Mouse (Mus musculus) CH12.LX (cell line): ENCODE measurements around the gene Cngb1. TPM values are rescaled to one million over a fixed set of nuclear protein-coding genes. Genes with fewer than 3 reads are reported as not detected.

ENCODE experiments used
- DNase-seq: peaks from one replicate; pipeline ENCODE4 v3.0.0-alpha.2; 2013; ENCODE audit errors: extremely low read depth
- H3K27ac ChIP-seq: 2 replicates; pipeline ENCODE4 v1.5.1; 2012; ENCODE audit warnings: low read depth, mild to moderate bottlenecking, control low read depth, moderate library complexity; ENCODE audit not compliant: insufficient read depth
- H3K27me3 ChIP-seq: replicated peaks from 2 replicates; pipeline ENCODE3; 2012; ENCODE audit warnings: inconsistent platforms
- H3K36me3 ChIP-seq, 2 experiments: replicated peaks in 1 of 2; 2 replicates each; pipeline versions ENCODE3 to v1.6.1; 2012; ENCODE audit warnings: inconsistent platforms in 1 of 2, low read length in 1 of 2, mild to moderate bottlenecking in 1 of 2, mixed read lengths in 1 of 2, moderate library complexity in 1 of 2; ENCODE audit not compliant: control insufficient read depth in 1 of 2, insufficient read depth in 1 of 2
- H3K4me1 ChIP-seq, 2 experiments: 2 replicates each; pipeline ENCODE4 v1.6.1; 2012; ENCODE audit warnings: inconsistent platforms in 1 of 2, moderate library complexity in 1 of 2; ENCODE audit not compliant: insufficient read depth in 2 of 2, control insufficient read depth in 1 of 2
- H3K4me2 ChIP-seq: 2 replicates; pipeline ENCODE4 v1.6.1; 2012; ENCODE audit warnings: low read depth, mild to moderate bottlenecking, control low read depth; ENCODE audit not compliant: poor library complexity, insufficient read depth, severe bottlenecking
- H3K4me3 ChIP-seq, 3 experiments: fragments of 150-350 bp in 1 of 3; sonication (generic) in 1 of 3; replicated peaks in 1 of 3; 2 replicates each; pipeline versions ENCODE3 to v1.5.1; 2011 to 2012; ENCODE audit warnings: low read depth in 2 of 3, low read length in 2 of 3, mild to moderate bottlenecking in 2 of 3, moderate library complexity in 2 of 3, control low read depth in 1 of 3, improper control_type of control experiment in 1 of 3, inconsistent platforms in 1 of 3, mixed read lengths in 1 of 3; ENCODE audit not compliant: poor library complexity in 1 of 3
- H3K79me2 ChIP-seq: replicated peaks from 2 replicates; pipeline ENCODE4 v1.6.1; 2012; ENCODE audit warnings: mild to moderate bottlenecking, moderate library complexity; ENCODE audit not compliant: control insufficient read depth, poor library complexity, insufficient read depth, severe bottlenecking; ENCODE audit errors: extremely low read depth
- H3K9ac ChIP-seq: 2 replicates; pipeline ENCODE4 v1.6.1; 2012; ENCODE audit warnings: low read depth, mild to moderate bottlenecking, control low read depth, moderate library complexity; ENCODE audit not compliant: insufficient read depth
- H3K9me3 ChIP-seq: replicated peaks from 2 replicates; pipeline ENCODE3; 2012; ENCODE audit warnings: low read length, inconsistent platforms, mixed read lengths
- BHLHE40 ChIP-seq: IDR thresholded peaks from 2 replicates; pipeline ENCODE4 v1.6.1; 2011; ENCODE audit warnings: mild to moderate bottlenecking, low read depth, low read length, improper control_type of control experiment
- CHD1 ChIP-seq: IDR thresholded peaks from 2 replicates; pipeline ENCODE4 v1.6.1; 2012; ENCODE audit warnings: low read depth, low read length, improper control_type of control experiment, inconsistent platforms
- CHD2 ChIP-seq: IDR thresholded peaks from 2 replicates; pipeline ENCODE4 v1.6.1; 2011; ENCODE audit warnings: low read length, improper control_type of control experiment
- CTCF ChIP-seq, 2 experiments: IDR thresholded peaks in 1 of 2; conservative IDR thresholded peaks in 1 of 2; 2 replicates each; pipeline ENCODE4 v1.5.1; 2011 to 2012; ENCODE audit warnings: low read depth in 2 of 2, low read length in 2 of 2, improper control_type of control experiment in 1 of 2, inconsistent platforms in 1 of 2, mild to moderate bottlenecking in 1 of 2, moderate library complexity in 1 of 2
- ELF1 ChIP-seq: IDR thresholded peaks from 2 replicates; pipeline ENCODE4 v1.6.1; 2014; ENCODE audit warnings: low read depth, mild to moderate bottlenecking, inconsistent platforms, low read length, improper control_type of control experiment
- ETS1 ChIP-seq: conservative IDR thresholded peaks from 2 replicates; pipeline ENCODE4 v1.6.1; 2012; ENCODE audit warnings: low read depth, mild to moderate bottlenecking, inconsistent platforms, low read length, improper control_type of control experiment, moderate library complexity
- JUN ChIP-seq: IDR thresholded peaks from 2 replicates; pipeline ENCODE4 v1.6.1; 2011; ENCODE audit warnings: low read depth, mild to moderate bottlenecking, low read length, improper control_type of control experiment, moderate library complexity; ENCODE audit not compliant: insufficient read depth
- KAT2A ChIP-seq: IDR thresholded peaks from 2 replicates; pipeline ENCODE4 v1.6.1; 2012; ENCODE audit warnings: low read length, improper control_type of control experiment, inconsistent platforms; ENCODE audit not compliant: insufficient replicate concordance
- MAFK ChIP-seq: IDR thresholded peaks from 2 replicates; pipeline ENCODE4 v1.6.1; 2011; ENCODE audit warnings: low read length, improper control_type of control experiment; ENCODE audit not compliant: insufficient replicate concordance
- MAX ChIP-seq: IDR thresholded peaks from 2 replicates; pipeline ENCODE4 v1.6.1; 2011; ENCODE audit warnings: low read length, improper control_type of control experiment
- MAZ ChIP-seq: IDR thresholded peaks from 2 replicates; pipeline ENCODE4 v1.6.1; 2012; ENCODE audit warnings: low read depth, mild to moderate bottlenecking, inconsistent platforms, low read length, improper control_type of control experiment, moderate library complexity
- MEF2A ChIP-seq: IDR thresholded peaks from 2 replicates; pipeline ENCODE4 v1.6.1; 2014; ENCODE audit warnings: low read depth, mild to moderate bottlenecking, inconsistent platforms, low read length, improper control_type of control experiment, borderline replicate concordance
- MXI1 ChIP-seq: IDR thresholded peaks from 2 replicates; pipeline ENCODE4 v1.6.1; 2011; ENCODE audit warnings: mild to moderate bottlenecking, low read depth, low read length, improper control_type of control experiment
- NRF1 ChIP-seq: IDR thresholded peaks from 2 replicates; pipeline ENCODE4 v1.6.1; 2014; ENCODE audit warnings: low read depth, mild to moderate bottlenecking, inconsistent platforms, low read length, improper control_type of control experiment, moderate library complexity
- POLR2A ChIP-seq: IDR thresholded peaks from 2 replicates; pipeline ENCODE4 v1.6.1; 2011; ENCODE audit warnings: low read depth, mild to moderate bottlenecking, improper control_type of control experiment, low read length
- POLR2AphosphoS2 ChIP-seq: IDR thresholded peaks from 2 replicates; pipeline ENCODE4 v1.6.1; 2011; ENCODE audit warnings: low read depth, low read length, improper control_type of control experiment
- RAD21 ChIP-seq: IDR thresholded peaks from 2 replicates; pipeline ENCODE4 v1.6.1; 2011; ENCODE audit warnings: low read depth, mild to moderate bottlenecking, low read length, improper control_type of control experiment, moderate library complexity
- RCOR1 ChIP-seq: conservative IDR thresholded peaks from 2 replicates; pipeline ENCODE4 v1.6.1; 2012; ENCODE audit warnings: low read depth, mild to moderate bottlenecking, inconsistent platforms, low read length, improper control_type of control experiment
- TBP ChIP-seq: conservative IDR thresholded peaks from 2 replicates; pipeline ENCODE4 v1.6.1; 2011; ENCODE audit warnings: low read depth, low read length, improper control_type of control experiment
- USF1 ChIP-seq: IDR thresholded peaks from 2 replicates; pipeline ENCODE4 v1.6.1; 2014; ENCODE audit warnings: low read depth, mild to moderate bottlenecking, inconsistent platforms, low read length, improper control_type of control experiment
- USF2 ChIP-seq: conservative IDR thresholded peaks from 2 replicates; pipeline ENCODE4 v1.6.1; 2011; ENCODE audit warnings: low read depth, low read length, improper control_type of control experiment
- ZKSCAN1 ChIP-seq: IDR thresholded peaks from 2 replicates; pipeline ENCODE4 v1.6.1; 2012; ENCODE audit warnings: low read depth, inconsistent platforms, low read length, improper control_type of control experiment, borderline replicate concordance
- ZMIZ1 ChIP-seq: IDR thresholded peaks from 2 replicates; pipeline ENCODE4 v1.6.1; 2012; ENCODE audit warnings: low read depth, mild to moderate bottlenecking, inconsistent platforms, low read length, improper control_type of control experiment
- ZNF384 ChIP-seq: IDR thresholded peaks from 2 replicates; pipeline ENCODE4 v1.6.1; 2012; ENCODE audit warnings: low read depth, low read length, improper control_type of control experiment, inconsistent platforms
- dilution Hi-C: fragments of 300-500 bp; cut with MboI; formaldehyde crosslinking; loops from 2 replicates; pipeline ENCODE4 v1.14.3; 2020; ENCODE audit warnings: low sequenced_read_pairs; ENCODE audit not compliant: extremely low pct_unique_long_range_greater_than_20kb, extremely low pct_ligation_motif_present
- in situ Hi-C: fragments of 300-500 bp; cut with MboI; formaldehyde crosslinking; loops from 3 replicates; pipeline ENCODE4 v1.14.3; 2019; ENCODE audit warnings: low sequenced_read_pairs, low pct_ligation_motif_present, low pct_unique_long_range_greater_than_20kb, mixed read lengths
- polyA plus RNA-seq: library from polyadenylated mRNA; unstranded; fragments of >175 nt; gene quantifications from 2 replicates; pipeline ENCODE4 v1.2.1, GENCODE M21; 2012; ENCODE audit warnings: low read depth; ENCODE audit not compliant: insufficient read length
- total RNA-seq, 2 experiments: library from RNA; depleted of rRNA; stranded (reverse); fragments of 300-350 nt in 1 of 2; fragments of >200 nt in 1 of 2; gene quantifications; 2 replicates each; pipeline ENCODE4 v1.2.3; 2012 to 2014

Cngb1 gene
- total and polyA plus RNA-seq, 3 experiments: not detected

DNA sequence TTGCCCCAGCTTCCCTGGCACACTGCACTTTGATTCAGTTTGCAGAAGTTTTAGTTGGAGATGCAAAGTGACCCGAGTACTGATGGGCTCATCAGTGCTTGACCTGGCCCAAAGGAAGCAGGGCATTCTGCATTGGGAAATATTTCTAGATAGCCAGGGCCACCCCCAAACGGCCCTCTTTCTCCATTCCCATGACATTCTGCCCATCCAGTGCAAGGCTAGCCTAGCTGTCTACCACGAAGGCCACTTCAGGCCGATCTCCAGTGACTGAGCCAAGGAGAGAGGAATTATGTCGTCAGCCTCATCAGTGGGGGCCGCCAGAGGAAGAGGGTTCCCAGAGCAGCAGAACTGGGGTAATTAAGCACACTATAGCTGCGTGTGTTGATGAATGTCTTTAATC is 104.9 kb downstream of the Cngb1 start:
- no peak for DNase-seq
- Histone ChIP-seq H3K4me3 (no peak overlapping the region), H3K4me2 (no peak overlapping the region), H3K27ac (no peak overlapping the region), H3K4me1 (peaks cover 0 to 6% of the 10 kb centered on the region in 2 experiments; a peak in 2 of 4 replicates), H3K36me3 (no peaks in the 10 kb centered on the region), H3K9ac (no peak overlapping the region), H3K79me2 (no peaks in the 10 kb centered on the region), H3K9me3 (no peaks in the 10 kb centered on the region), H3K27me3 (peaks cover 2% of the 10 kb centered on the region)
- dilution Hi-C loops: no loop called here
- TF ChIP-seq ZKSCAN1 (no peak), ETS1 (no peak), MAX (no peak), RAD21 (no peak), BHLHE40 (no peak), TBP (no peak), JUN (no peak), CHD2 (no peak), MEF2A (no peak), MAFK (no peak), USF2 (no peak), MXI1 (no peak), USF1 (no peak), ZNF384 (no peak), ELF1 (no peak), CTCF (conservative IDR thresholded peaks at IDR 0.05 in 1 of 2, IDR thresholded peaks at IDR 0.05 in 1 of 2; ENCODE audit: low read depth in 2 of 2, low read length in 2 of 2) (no peak), POLR2AphosphoS2 (no peak), NRF1 (no peak)
- in situ Hi-C loops: loop anchor here (5.0 to 25.0 kb wide), 3 partner anchors 67 to 259 kb away; partner anchors contain the start of gene Katnb1

DNA sequence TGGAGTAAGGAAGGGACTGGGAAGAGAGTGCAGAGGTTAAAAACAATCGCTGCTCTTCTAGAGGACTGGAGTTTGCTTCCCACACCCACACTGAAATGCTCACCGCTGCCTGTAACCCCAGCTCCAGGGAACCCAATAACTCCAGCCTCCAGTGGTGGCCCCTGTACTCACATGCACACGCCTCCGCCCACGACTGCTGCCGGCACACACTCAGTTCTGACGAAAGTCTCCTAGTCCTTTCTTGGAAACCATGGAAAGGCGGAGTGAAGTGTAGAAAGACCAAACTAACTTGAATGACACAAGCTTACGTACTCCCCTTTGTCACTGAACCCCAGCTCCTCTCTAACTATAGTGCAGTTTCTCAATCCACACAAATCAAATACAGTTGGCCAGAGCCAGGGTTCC is 106.4 kb downstream of the Cngb1 start:
- DNase-seq: no peak
- Histone ChIP-seq H3K4me2 (no peak overlapping the region), H3K36me3 (no peaks in the 10 kb centered on the region), H3K9me3 (no peaks in the 10 kb centered on the region), H3K79me2 (no peaks in the 10 kb centered on the region), H3K4me1 (no peaks in the 10 kb centered on the region), H3K27ac (no peak overlapping the region), H3K4me3 (no peak overlapping the region), H3K9ac (no peak overlapping the region), H3K27me3 (peaks cover 2% of the 10 kb centered on the region)
- in situ Hi-C loops (loop anchor here (5.0 to 25.0 kb wide), 3 partner anchors 65 to 258 kb away; partner anchors contain the start of gene Katnb1), dilution Hi-C loops (no loop called here)
- TF ChIP-seq MXI1 (no peak), BHLHE40 (no peak), RCOR1 (no peak), MEF2A (no peak), POLR2A (no peak), CHD1 (no peak), RAD21 (no peak), KAT2A (no peak), ZMIZ1 (no peak), MAFK (no peak), USF2 (no peak), MAZ (no peak)
